Mouse (Mus musculus): ENCODE measurements around the gene R3hdm2. TPM values are rescaled to one million over a fixed set of nuclear protein-coding genes. Genes with fewer than 3 reads are reported as not detected.

Gene R3hdm2
- total RNA-seq, 2 experiments from 2014 or later, result 365 to 382 TPM

GRCm38 (mm10) chr10:127341891-127342639 is 38.1 kb upstream of the R3hdm2 start, which contains the start of gene Gli1:
TSS of gene Gli1 (minus strand) at chr10:127341974.
- intact Hi-C loops (cut with DNase I), result no loop called here
- no peak within 1 kb of the TSS for H3K27ac ChIP-seq
- peak; percentile 88 for TF ChIP-seq CTCF (IDR thresholded peaks at IDR 0.05)

GRCm38 (mm10) chr10:127343029-127343428 is 37.1 kb upstream of the R3hdm2 start:
- intact Hi-C loops (cut with DNase I), result no loop called here
- DNase-seq (ENCODE audit: extremely low spot score in 1 of 2, low spot score in 2 of 2), result no peak
- H3K27ac ChIP-seq, result no peak overlapping the region
- TF ChIP-seq CTCF (IDR thresholded peaks at IDR 0.05), result no peak
- H3K4me3 ChIP-seq, result no peak overlapping the region

More at GRCm38 (mm10) chr10:127341891-127342639, 38.1 kb upstream of the R3hdm2 start, which contains the start of gene Gli1:
- peak; percentile 67 to 83 for DNase-seq (ENCODE audit: extremely low spot score in 1 of 2, low spot score in 2 of 2)
- H3K4me3 ChIP-seq, result peak within 1 kb of the TSS; percentile 32

GRCm38 (mm10) chr10:127346173-127346572 is 34.0 kb upstream of the R3hdm2 start:
- no peak overlapping the region for H3K27ac ChIP-seq
- TF ChIP-seq CTCF (IDR thresholded peaks at IDR 0.05), result no peak
- intact Hi-C loops (cut with DNase I), result loop anchor here (1.0 kb wide), 1 partner anchor 53 kb away; no protein-coding TSS in a partner anchor
- DNase-seq (ENCODE audit: extremely low spot score in 1 of 2, low spot score in 2 of 2), result no peak
- H3K4me3 ChIP-seq, result no peak overlapping the region

GRCm38 (mm10) chr10:127348957-127349356 is 31.2 kb upstream of the R3hdm2 start:
- no peak overlapping the region for H3K4me3 ChIP-seq
- DNase-seq (ENCODE audit: extremely low spot score in 1 of 2, low spot score in 2 of 2), result no peak
- peak; percentile 36 for TF ChIP-seq CTCF (IDR thresholded peaks at IDR 0.05)
- intact Hi-C loops (cut with DNase I), result no loop called here
- no peak overlapping the region; the same call in 1 of the 2 replicates for H3K27ac ChIP-seq

GRCm38 (mm10) chr10:127349810-127350209 is 30.3 kb upstream of the R3hdm2 start:
- intact Hi-C loops (cut with DNase I), result loop anchor here (1.0 to 5.0 kb wide), 3 partner anchors 30 to 132 kb away; partner anchors contain the start of gene R3hdm2
- Histone ChIP-seq H3K4me3 (no peak overlapping the region), H3K27ac (peak overlapping the region; percentile 86)
- no peak for TF ChIP-seq CTCF (IDR thresholded peaks at IDR 0.05)
- no peak for DNase-seq (ENCODE audit: extremely low spot score in 1 of 2, low spot score in 2 of 2)

GRCm38 (mm10) chr10:127350594-127351284 is 29.4 kb upstream of the R3hdm2 start:
- peak overlapping the region; percentile 86 for H3K27ac ChIP-seq
- DNase-seq (ENCODE audit: extremely low spot score in 1 of 2, low spot score in 2 of 2), result peak; percentile 71 to 80
- TF ChIP-seq CTCF (IDR thresholded peaks at IDR 0.05), result peak; percentile 85
- peak overlapping the region; percentile 14 for H3K4me3 ChIP-seq
- intact Hi-C loops (cut with DNase I), result loop anchor here (1.0 to 5.0 kb wide), 3 partner anchors 30 to 132 kb away; partner anchors contain the start of gene R3hdm2

GRCm38 (mm10) chr10:127351285-127351595 is 28.9 kb upstream of the R3hdm2 start:
- Histone ChIP-seq H3K4me3 (no peak overlapping the region; the same call in 1 of the 2 replicates), H3K27ac (peak overlapping the region; percentile 86)
- TF ChIP-seq CTCF (IDR thresholded peaks at IDR 0.05), result no peak
- intact Hi-C loops (cut with DNase I), result loop anchor here (5.0 kb wide), 1 partner anchor 131 kb away; no protein-coding TSS in a partner anchor
- no peak for DNase-seq (ENCODE audit: extremely low spot score in 1 of 2, low spot score in 2 of 2)

GRCm38 (mm10) chr10:127351719-127352118 is 28.4 kb upstream of the R3hdm2 start:
- H3K27ac ChIP-seq, result peak overlapping the region; percentile 86
- DNase-seq (ENCODE audit: extremely low spot score in 1 of 2, low spot score in 2 of 2), result no peak

GRCm38 (mm10) chr10:127352187-127352586 is 27.9 kb upstream of the R3hdm2 start:
- intact Hi-C loops (cut with DNase I), result loop anchor here (5.0 kb wide), 1 partner anchor 130 kb away; no protein-coding TSS in a partner anchor

More at GRCm38 (mm10) chr10:127351719-127352118, 28.4 kb upstream of the R3hdm2 start:
- TF ChIP-seq CTCF (IDR thresholded peaks at IDR 0.05), result no peak
- intact Hi-C loops (cut with DNase I), result loop anchor here (5.0 kb wide), 1 partner anchor 131 kb away; no protein-coding TSS in a partner anchor
- no peak overlapping the region for H3K4me3 ChIP-seq

GRCm38 (mm10) chr10:127352766-127353165 is 27.4 kb upstream of the R3hdm2 start:
- no peak for DNase-seq (ENCODE audit: extremely low spot score in 1 of 2, low spot score in 2 of 2)
- no peak for TF ChIP-seq CTCF (IDR thresholded peaks at IDR 0.05)
- Histone ChIP-seq H3K27ac (peak overlapping the region; percentile 86), H3K4me3 (no peak overlapping the region)
- intact Hi-C loops (cut with DNase I), result loop anchor here (5.0 kb wide), 1 partner anchor 130 kb away; no protein-coding TSS in a partner anchor

More at GRCm38 (mm10) chr10:127352187-127352586, 27.9 kb upstream of the R3hdm2 start:
- Histone ChIP-seq H3K27ac (peak overlapping the region; percentile 86), H3K4me3 (no peak overlapping the region)
- no peak for DNase-seq (ENCODE audit: extremely low spot score in 1 of 2, low spot score in 2 of 2)
- TF ChIP-seq CTCF (IDR thresholded peaks at IDR 0.05), result no peak
